Mouse (Mus musculus) liver, embryonic 15.5 days (tissue): ENCODE data around the gene Med12l. TPM values are rescaled to one million over a fixed set of nuclear protein-coding genes. Genes with fewer than 3 reads are reported as not detected.

Source experiments
- ATAC-seq: fragments of 200-750 bp; cut with Nextera tagmentation; 2 replicates; pipeline ENCODE4 v1.8.0; 2017; ENCODE audit warnings: moderate number of reproducible peaks, mild to moderate bottlenecking, moderate library complexity; ENCODE audit not compliant: insufficient read depth
- H3K27ac ChIP-seq: fragments of 300-500 bp; sonication (generic); replicated peaks from 2 replicates; pipeline ENCODE4 v1.5.1; 2015; ENCODE audit warnings: mild to moderate bottlenecking, inconsistent platforms
- H3K27me3 ChIP-seq: fragments of 300-500 bp; sonication (generic); 2 replicates; pipeline ENCODE4 v1.6.1; 2015; ENCODE audit warnings: mild to moderate bottlenecking, inconsistent platforms
- H3K36me3 ChIP-seq: fragments of 300-500 bp; sonication (generic); replicated peaks from 2 replicates; pipeline ENCODE4 v1.6.1; 2015; ENCODE audit warnings: moderate library complexity, mild to moderate bottlenecking, inconsistent platforms
- H3K4me1 ChIP-seq: fragments of 300-500 bp; sonication (generic); replicated peaks from 2 replicates; pipeline ENCODE4 v1.6.1; 2015; ENCODE audit warnings: inconsistent platforms
- H3K4me2 ChIP-seq: fragments of 300-500 bp; sonication (generic); 2 replicates; pipeline ENCODE4 v1.6.1; 2015; ENCODE audit warnings: moderate library complexity, mild to moderate bottlenecking, inconsistent platforms
- H3K4me3 ChIP-seq: fragments of 300-500 bp; sonication (generic); replicated peaks from 2 replicates; pipeline ENCODE4 v1.5.1; 2015; ENCODE audit warnings: mild to moderate bottlenecking, inconsistent platforms
- H3K9ac ChIP-seq: fragments of 300-500 bp; sonication (generic); 2 replicates; pipeline ENCODE4 v1.6.1; 2015; ENCODE audit warnings: moderate library complexity, mild to moderate bottlenecking, inconsistent platforms
- H3K9me3 ChIP-seq: fragments of 300-500 bp; sonication (generic); replicated peaks from 2 replicates; pipeline ENCODE4 v1.6.1; 2016; ENCODE audit warnings: inconsistent platforms
- WGBS: fragments of 180-500 bp; shearing (Covaris S2); methylation state at CpG from one replicate; pipeline ENCODE4 v1.1.7; 2015; ENCODE audit warnings: mixed read lengths; ENCODE audit not compliant: insufficient replicate concordance; 5-methylcytosine and 5-hydroxymethylcytosine counted together
- polyA plus RNA-seq: library from polyadenylated mRNA; unstranded; fragments of >200 nt; fragmentation: Nextera tagmentation; extraction: Ambion mirVana; gene quantifications from 2 replicates; pipeline ENCODE4 v1.2.1, GENCODE M21; 2015

Med12l gene
- polyA plus RNA-seq, 1 experiment from 2014 or later = 0.46 TPM

DNA sequence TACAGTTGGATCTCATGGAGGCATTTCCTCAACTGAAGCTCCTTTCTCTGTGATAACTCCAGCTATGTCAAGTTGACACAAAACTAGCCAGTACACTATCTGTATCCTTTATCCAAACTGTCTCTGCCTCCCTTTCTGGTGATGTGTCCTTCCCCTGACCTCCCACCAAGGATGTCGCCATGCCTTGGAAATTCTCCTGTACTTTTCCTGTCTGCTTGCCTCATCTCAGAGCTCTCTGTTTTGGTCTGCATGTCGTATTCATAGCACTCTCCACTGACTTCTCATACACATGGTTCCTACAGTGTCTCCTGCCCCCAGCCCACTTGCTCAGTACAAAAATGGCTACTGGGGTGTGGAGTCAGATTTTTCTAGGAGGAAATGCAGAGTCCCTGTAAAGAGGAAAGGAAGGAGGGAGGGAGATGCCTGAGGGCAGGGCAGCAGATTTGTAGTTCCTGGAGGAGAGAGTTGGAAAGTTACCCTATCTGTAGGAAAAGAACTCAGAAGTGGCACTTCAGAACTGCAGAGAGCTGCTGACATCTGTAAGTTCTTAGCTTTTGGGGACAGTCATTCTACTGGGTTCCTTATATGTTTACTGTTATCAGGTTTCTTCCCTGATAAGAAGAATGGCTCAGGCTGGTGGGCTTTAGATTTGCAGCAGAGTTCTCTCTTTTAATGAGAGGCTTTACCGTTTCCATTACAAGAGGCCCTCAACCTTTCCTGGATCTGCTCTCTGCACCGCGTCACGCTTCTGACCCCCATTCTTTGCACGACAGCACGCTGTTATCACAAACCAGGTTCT, 136.1 kb downstream of the Med12l start:
- H3K4me2 ChIP-seq = no peak overlapping the region
- no peak overlapping the region for H3K4me3 ChIP-seq
- no peaks in the 10 kb centered on the region for H3K27me3 ChIP-seq
- H3K27ac ChIP-seq = no peak overlapping the region
- H3K9me3 ChIP-seq = no peaks in the 10 kb centered on the region
- no peak overlapping the region for H3K9ac ChIP-seq
- no peak for ATAC-seq
- WGBS = 54% methylated on average over 8 of the region's 8 CpGs
- H3K4me1 ChIP-seq = no peaks in the 10 kb centered on the region
- H3K36me3 ChIP-seq = no peaks in the 10 kb centered on the region

DNA sequence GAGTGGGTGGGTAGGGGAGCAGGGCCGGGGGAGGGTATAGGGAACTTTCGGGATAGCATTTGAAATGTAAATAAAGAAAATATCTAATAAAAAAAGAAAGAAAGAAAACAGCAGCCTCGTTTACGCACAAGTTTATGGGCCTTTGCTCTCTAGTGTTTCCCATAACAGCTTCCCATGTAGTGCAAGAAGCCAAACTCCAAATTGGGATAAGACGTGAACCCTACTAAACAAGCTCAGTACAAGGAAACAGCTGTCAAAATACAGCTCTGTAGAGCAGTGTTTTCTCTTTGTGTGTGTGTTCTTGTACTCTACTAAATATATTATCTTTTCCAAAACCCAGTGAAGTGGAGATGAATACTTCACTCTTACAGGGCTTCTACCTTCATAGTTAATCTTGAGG, 139.6 kb downstream of the Med12l start:
- Histone ChIP-seq H3K36me3 (no peaks in the 10 kb centered on the region), H3K4me2 (no peak overlapping the region), H3K9me3 (no peaks in the 10 kb centered on the region), H3K4me3 (no peak overlapping the region), H3K27me3 (no peaks in the 10 kb centered on the region), H3K4me1 (no peaks in the 10 kb centered on the region), H3K27ac (no peak overlapping the region), H3K9ac (no peak overlapping the region)
- WGBS = 64% methylated on average over 5 of the region's 5 CpGs
- no peak for ATAC-seq

DNA sequence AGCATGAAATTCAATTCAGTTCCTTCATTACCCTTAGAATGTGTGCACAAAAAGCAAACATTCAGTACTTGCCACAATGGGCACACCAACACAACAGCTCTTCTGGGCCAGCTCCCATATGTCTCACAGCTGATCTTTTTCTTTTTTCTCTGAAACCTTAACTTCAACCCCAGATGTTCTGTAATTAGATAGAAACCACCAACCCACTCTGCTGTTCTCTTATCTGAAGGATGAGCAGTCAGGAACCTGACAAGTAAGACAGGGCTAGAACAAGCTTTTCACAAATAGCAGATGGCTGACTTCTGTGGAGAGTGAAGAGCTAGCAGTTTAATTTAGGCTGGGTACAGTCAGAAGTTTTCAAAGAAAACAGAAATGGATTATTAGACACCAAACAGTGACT, 144.0 kb downstream of the Med12l start:
- Histone ChIP-seq H3K4me2 (no peak overlapping the region), H3K4me3 (no peak overlapping the region), H3K4me1 (no peaks in the 10 kb centered on the region), H3K27ac (no peak overlapping the region), H3K27me3 (no peaks in the 10 kb centered on the region), H3K9me3 (no peaks in the 10 kb centered on the region), H3K36me3 (no peaks in the 10 kb centered on the region), H3K9ac (no peak overlapping the region)
- no peak for ATAC-seq

DNA sequence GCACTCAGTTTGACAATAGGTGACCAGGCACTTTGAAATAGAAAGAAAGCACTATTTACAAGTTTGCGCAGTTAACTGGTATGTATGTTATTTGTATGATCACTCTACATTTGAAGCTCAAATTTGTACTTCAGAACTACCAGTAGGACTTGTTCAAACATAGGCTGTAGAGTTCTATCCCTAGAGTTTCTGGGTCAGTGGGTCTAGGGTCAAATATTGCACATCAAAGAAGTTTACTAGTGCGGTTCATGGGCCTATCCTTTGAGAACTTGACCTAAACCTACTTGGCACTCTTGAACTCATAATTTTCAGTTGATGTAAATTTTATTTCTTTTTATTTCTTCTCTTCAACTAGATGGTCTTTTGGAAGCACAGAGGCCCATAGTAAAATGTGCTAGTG, 145.0 kb downstream of the Med12l start:
- ATAC-seq = no peak
- H3K4me1 ChIP-seq = no peaks in the 10 kb centered on the region
- 75% methylated on average over 2 of the region's 2 CpGs for WGBS
- no peak overlapping the region for H3K4me3 ChIP-seq
- H3K36me3 ChIP-seq = no peaks in the 10 kb centered on the region
- H3K4me2 ChIP-seq = no peak overlapping the region
- H3K9ac ChIP-seq = no peak overlapping the region
- no peaks in the 10 kb centered on the region for H3K27me3 ChIP-seq
- no peaks in the 10 kb centered on the region for H3K9me3 ChIP-seq
- no peak overlapping the region for H3K27ac ChIP-seq

- WGBS = 14% methylated on average over 5 of the region's 5 CpGs
- Histone ChIP-seq H3K4me3 (no peak within 1 kb of the TSS), H3K9ac (no peak within 1 kb of the TSS), H3K27me3 (no peaks in the 10 kb centered on the region), H3K27ac (no peak within 1 kb of the TSS), H3K9me3 (no peaks in the 10 kb centered on the region), H3K4me2 (no peak within 1 kb of the TSS), H3K4me1 (no peaks in the 10 kb centered on the region), H3K36me3 (no peaks in the 10 kb centered on the region)
- no peak for ATAC-seq
Observed at GRCm38 (mm10) chr3:59153424-59153823, 147.8 kb downstream of the Med12l start, which contains the start of gene P2ry14. P2ry14 (minus strand) TSS chr3:59153618.

DNA sequence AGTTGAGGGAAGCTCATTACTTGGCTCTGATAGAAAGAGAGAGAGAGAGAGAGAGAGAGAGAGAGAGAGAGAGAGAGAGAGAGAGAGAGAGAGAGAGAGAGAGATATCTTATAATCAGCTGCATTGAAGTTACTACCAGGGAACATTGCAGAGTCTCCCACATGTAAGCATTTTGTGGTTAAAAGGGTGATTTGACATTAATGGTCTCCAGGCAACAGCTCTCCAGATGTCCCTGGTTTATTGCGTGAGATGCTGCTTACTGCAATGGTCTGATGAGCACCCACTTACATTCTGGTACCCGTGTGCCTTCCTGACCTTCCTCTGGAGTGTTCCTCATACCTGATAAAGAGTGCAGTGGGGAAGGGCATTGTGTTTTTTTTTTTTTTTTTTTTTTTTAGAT, 149.3 kb downstream of the Med12l start:
- Histone ChIP-seq H3K4me2 (no peak overlapping the region), H3K36me3 (no peaks in the 10 kb centered on the region), H3K27ac (no peak overlapping the region), H3K27me3 (no peaks in the 10 kb centered on the region), H3K4me3 (no peak overlapping the region), H3K9me3 (no peaks in the 10 kb centered on the region), H3K9ac (no peak overlapping the region), H3K4me1 (no peaks in the 10 kb centered on the region)
- ATAC-seq = no peak
- WGBS = 37% methylated on average over 2 of the region's 2 CpGs

GRCm38 (mm10) chr3:59155404-59155803, 149.8 kb downstream of the Med12l start:
- Histone ChIP-seq H3K4me1 (no peaks in the 10 kb centered on the region), H3K9ac (no peak overlapping the region), H3K27me3 (no peaks in the 10 kb centered on the region), H3K4me3 (no peak overlapping the region), H3K36me3 (no peaks in the 10 kb centered on the region), H3K4me2 (no peak overlapping the region), H3K9me3 (no peaks in the 10 kb centered on the region), H3K27ac (no peak overlapping the region)
- 75% methylated on average over 6 of the region's 6 CpGs for WGBS
- no peak for ATAC-seq

GRCm38 (mm10) chr3:59157048-59157447, 151.4 kb downstream of the Med12l start:
- no peaks in the 10 kb centered on the region for H3K9me3 ChIP-seq
- H3K4me1 ChIP-seq = no peaks in the 10 kb centered on the region
- H3K27me3 ChIP-seq = no peaks in the 10 kb centered on the region
- H3K27ac ChIP-seq = no peak overlapping the region
- ATAC-seq = no peak
- no peak overlapping the region for H3K4me2 ChIP-seq
- no peak overlapping the region for H3K9ac ChIP-seq
- no peaks in the 10 kb centered on the region for H3K36me3 ChIP-seq
- H3K4me3 ChIP-seq = no peak overlapping the region
- 74% methylated on average over 5 of the region's 5 CpGs for WGBS

DNA sequence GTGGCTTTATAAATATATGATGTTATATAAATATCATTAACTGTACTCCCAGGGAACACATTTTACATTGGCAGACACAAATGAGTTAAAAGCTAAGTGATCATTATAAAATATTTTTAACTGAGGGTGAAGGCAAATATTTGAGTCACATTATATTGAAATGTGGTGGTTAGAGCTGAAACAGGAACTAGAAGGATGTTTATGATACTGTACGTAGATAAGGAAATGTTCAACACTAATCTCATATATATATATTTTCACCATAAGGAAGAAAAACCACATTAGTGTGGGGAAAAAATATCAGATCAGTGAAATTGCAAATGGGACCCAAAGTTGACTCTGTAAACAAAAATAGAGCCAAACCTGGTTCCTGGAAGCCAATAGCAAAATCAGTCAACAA, 154.8 kb downstream of the Med12l start:
- 45% methylated on average over 1 of the region's 1 CpGs for WGBS
- no peak overlapping the region for H3K4me3 ChIP-seq
- no peaks in the 10 kb centered on the region for H3K4me1 ChIP-seq
- no peak overlapping the region for H3K27ac ChIP-seq
- no peak overlapping the region for H3K4me2 ChIP-seq
- ATAC-seq = no peak
- no peak overlapping the region for H3K9ac ChIP-seq
- H3K36me3 ChIP-seq = no peaks in the 10 kb centered on the region
- H3K27me3 ChIP-seq = no peaks in the 10 kb centered on the region
- H3K9me3 ChIP-seq = no peaks in the 10 kb centered on the region

- Histone ChIP-seq H3K27me3 (no peaks in the 10 kb centered on the region), H3K9me3 (no peaks in the 10 kb centered on the region), H3K4me1 (no peaks in the 10 kb centered on the region), H3K4me2 (no peak overlapping the region), H3K9ac (no peak overlapping the region), H3K36me3 (no peaks in the 10 kb centered on the region), H3K27ac (no peak overlapping the region), H3K4me3 (no peak overlapping the region)
- ATAC-seq = no peak
- 65% methylated on average over 2 of the region's 2 CpGs for WGBS
Observed at GRCm38 (mm10) chr3:59167417-59168054, 161.9 kb downstream of the Med12l start.

GRCm38 (mm10) chr3:59168476-59168875, 162.9 kb downstream of the Med12l start:
- H3K9me3 ChIP-seq = no peaks in the 10 kb centered on the region
- no peak overlapping the region for H3K4me2 ChIP-seq
- 60% methylated on average over 6 of the region's 6 CpGs for WGBS
- no peaks in the 10 kb centered on the region for H3K36me3 ChIP-seq
- no peak overlapping the region for H3K9ac ChIP-seq
- H3K4me3 ChIP-seq = no peak overlapping the region
- ATAC-seq = no peak
- no peak overlapping the region for H3K27ac ChIP-seq
- H3K27me3 ChIP-seq = no peaks in the 10 kb centered on the region
- H3K4me1 ChIP-seq = no peaks in the 10 kb centered on the region

GRCm38 (mm10) chr3:59169215-59169614, 163.6 kb downstream of the Med12l start:
- H3K4me2 ChIP-seq = no peak overlapping the region
- ATAC-seq = no peak
- no peaks in the 10 kb centered on the region for H3K27me3 ChIP-seq
- H3K27ac ChIP-seq = no peak overlapping the region
- no peaks in the 10 kb centered on the region for H3K4me1 ChIP-seq
- no peak overlapping the region for H3K9ac ChIP-seq
- WGBS = 60% methylated on average over 4 of the region's 4 CpGs
- H3K4me3 ChIP-seq = no peak overlapping the region
- no peaks in the 10 kb centered on the region for H3K9me3 ChIP-seq
- H3K36me3 ChIP-seq = no peaks in the 10 kb centered on the region
